Mouse (Mus musculus): ENCODE measurements around the gene Gm10283.
"Not testable (repeated sequence)": the region's sequence is repeated elsewhere in the genome, so short reads cannot be mapped to it uniquely, and the experiment has no call there.

Gm10283 gene

DNA sequence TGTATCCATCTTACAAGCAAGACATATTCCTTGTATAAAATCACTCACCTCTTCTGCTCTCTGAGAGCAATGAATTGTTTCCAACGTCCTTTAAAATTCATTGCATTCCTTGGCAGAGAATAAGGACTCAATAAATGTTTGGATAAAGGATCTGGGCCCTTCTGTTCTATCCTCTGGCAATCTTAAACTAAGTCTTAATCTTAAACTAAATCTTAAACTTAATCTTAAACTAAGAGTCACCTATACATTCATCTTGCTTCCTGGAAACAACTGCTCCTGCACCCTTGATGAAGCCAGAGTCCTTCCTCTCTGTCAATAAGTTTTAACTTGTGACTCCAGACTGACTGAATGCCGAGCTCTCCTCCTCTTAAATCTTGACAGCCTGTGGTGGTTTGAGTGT, at the start of gene Gm10283:
Gene Gm10283, minus strand, starts transcription at position 101 of the 400 bp plus-strand sequence.
- in situ Hi-C loops (cut with MboI; ENCODE audit: low pct_unique_long_range_greater_than_20kb in 1 of 2, low sequenced_read_pairs in 2 of 2, unreplicated experiment in 1 of 2), result loop anchor here (10.0 to 25.0 kb wide), 3 partner anchors 92 to 362 kb away; no protein-coding TSS in a partner anchor

DNA sequence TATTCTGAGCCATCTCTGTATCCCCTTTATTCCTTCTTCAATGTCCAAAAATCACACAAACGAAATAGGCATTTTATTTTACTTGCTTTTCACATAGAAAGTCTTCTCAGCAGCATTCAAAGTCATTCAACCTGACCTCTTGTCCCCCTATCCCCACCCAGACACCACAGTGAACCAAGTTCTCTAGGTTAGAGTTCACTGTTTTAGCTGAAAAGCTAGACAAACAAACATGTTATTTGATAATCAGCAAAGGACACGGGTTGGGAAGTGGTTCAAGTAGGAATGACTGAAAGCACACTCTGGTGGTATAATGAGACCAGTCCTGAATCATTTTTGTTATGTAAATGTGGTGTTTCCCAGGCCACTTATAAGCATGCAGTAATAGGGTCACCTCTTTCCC, 31.9 kb upstream of the Gm10283 start:
- in situ Hi-C loops (cut with MboI; ENCODE audit: low pct_unique_long_range_greater_than_20kb in 1 of 2, low sequenced_read_pairs in 2 of 2, unreplicated experiment in 1 of 2), result no loop called here

DNA sequence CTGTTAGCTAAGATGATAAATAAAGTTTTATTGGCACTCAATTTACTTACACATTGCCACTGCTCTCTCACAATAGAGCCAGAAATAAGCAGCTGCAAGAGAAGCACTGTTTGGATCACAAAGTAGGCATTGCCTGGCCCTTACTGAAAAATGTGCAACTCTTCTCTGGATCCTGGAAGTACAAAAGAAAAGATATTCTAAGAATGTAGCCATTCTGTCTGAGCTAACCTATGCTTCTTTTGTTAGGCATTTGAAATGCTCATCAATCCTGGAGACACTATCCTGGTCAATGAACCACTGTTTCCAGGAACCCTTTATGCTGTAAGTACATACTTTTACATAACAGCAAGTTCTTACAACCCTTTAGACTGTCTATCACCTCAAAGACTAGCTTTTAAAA, 15.3 kb upstream of the Gm10283 start:
- in situ Hi-C loops (cut with MboI; ENCODE audit: low pct_unique_long_range_greater_than_20kb in 1 of 2, low sequenced_read_pairs in 2 of 2, unreplicated experiment in 1 of 2), result loop anchor here in 1 of 2 experiments (25.0 kb wide), 1 partner anchor 344 kb away; no protein-coding TSS in a partner anchor

GRCm38 (mm10) chr8:60505653-60506521, 2.9 kb upstream of the Gm10283 start, which contains the start of gene Aadat:
Aadat (plus strand) TSS chr8:60505932.
- in situ Hi-C loops (cut with MboI; ENCODE audit: low pct_unique_long_range_greater_than_20kb in 1 of 2, low sequenced_read_pairs in 2 of 2, unreplicated experiment in 1 of 2), result loop anchor here (10.0 to 25.0 kb wide), 3 partner anchors 89 to 359 kb away; no protein-coding TSS in a partner anchor

DNA sequence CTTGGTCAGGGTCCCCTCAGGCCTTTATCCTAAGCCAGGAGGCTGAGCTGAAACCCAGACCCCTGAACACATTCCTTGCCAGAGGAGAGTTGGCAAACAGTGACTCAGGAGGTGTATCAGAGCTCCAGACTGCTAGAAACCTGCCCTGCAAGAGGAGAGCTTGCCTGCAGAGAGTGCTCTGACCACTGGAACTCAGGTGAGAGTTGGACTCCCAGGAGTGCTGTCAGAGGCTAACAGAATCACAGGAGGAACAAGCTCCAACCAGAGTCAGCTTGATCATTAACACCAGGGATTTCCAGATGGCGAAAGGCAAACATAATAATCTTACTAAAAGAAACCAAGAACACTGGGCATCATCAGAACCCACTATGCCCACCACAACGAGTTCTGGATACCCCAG, 8.0 kb downstream of the Gm10283 start:
- in situ Hi-C loops (cut with MboI; ENCODE audit: low pct_unique_long_range_greater_than_20kb in 1 of 2, low sequenced_read_pairs in 2 of 2, unreplicated experiment in 1 of 2), result not testable (repeated sequence)

GRCm38 (mm10) chr8:60494606-60495005, 8.4 kb downstream of the Gm10283 start:
- in situ Hi-C loops (cut with MboI; ENCODE audit: low pct_unique_long_range_greater_than_20kb in 1 of 2, low sequenced_read_pairs in 2 of 2, unreplicated experiment in 1 of 2), result no loop called here

DNA sequence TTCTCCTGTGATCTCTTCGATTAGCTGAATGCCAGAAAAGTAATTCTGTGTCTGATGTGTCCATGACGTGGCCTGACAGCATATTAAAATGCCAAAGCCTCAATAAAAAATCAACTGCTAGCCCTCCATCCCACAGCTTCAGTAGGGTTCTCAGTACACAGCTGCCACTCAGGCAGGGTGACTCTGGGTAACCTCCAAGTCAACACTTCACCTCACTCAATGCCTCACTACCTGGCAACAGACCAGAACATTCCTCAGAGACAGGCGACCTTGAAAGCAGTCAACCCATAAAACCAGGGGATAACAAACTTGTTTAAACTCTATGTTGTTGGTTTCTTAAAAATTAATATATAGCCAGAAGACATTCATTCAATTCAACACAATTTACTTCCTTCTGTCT, 10.5 kb downstream of the Gm10283 start:
- in situ Hi-C loops (cut with MboI; ENCODE audit: low pct_unique_long_range_greater_than_20kb in 1 of 2, low sequenced_read_pairs in 2 of 2, unreplicated experiment in 1 of 2), result no loop called here

- in situ Hi-C loops (cut with MboI; ENCODE audit: low pct_unique_long_range_greater_than_20kb in 1 of 2, low sequenced_read_pairs in 2 of 2, unreplicated experiment in 1 of 2), result no loop called here
These were observed 11.1 kb downstream of the Gm10283 start for GRCm38 (mm10) chr8:60491871-60492270.

- in situ Hi-C loops (cut with MboI; ENCODE audit: low pct_unique_long_range_greater_than_20kb in 1 of 2, low sequenced_read_pairs in 2 of 2, unreplicated experiment in 1 of 2), result no loop called here
These were observed 12.9 kb downstream of the Gm10283 start for GRCm38 (mm10) chr8:60490147-60490546.

DNA sequence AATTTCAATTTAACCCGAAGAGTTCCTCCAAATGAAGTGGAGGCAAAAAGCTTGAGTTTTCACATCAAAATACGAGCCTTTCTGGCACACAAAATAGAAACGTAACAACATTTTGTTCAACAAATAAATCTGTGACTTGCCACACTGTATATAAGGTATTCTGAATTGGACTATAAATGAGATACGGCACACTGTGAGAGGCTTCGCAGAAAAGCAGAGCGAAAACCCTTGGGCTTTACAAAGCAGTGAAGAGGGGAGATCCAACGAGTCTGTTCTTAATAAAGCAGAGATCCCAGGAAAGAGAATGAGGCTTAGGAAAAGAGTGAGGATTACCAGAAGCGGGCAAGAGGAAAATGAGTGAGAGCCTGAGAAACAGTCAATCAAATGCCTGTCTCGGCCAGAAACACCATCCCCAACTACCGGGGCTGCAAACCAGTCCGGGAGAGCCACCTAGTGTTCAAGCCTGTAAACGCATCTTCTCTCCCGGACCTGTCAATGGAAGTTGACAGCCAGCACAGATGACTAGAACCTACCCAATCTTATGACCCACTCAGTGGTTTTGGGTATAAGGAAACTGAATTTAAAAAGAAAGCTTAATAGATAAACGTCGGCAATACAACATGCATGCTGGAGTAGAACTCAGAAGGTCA, 36.2 kb downstream of the Gm10283 start:
- in situ Hi-C loops (cut with MboI; ENCODE audit: low pct_unique_long_range_greater_than_20kb in 1 of 2, low sequenced_read_pairs in 2 of 2, unreplicated experiment in 1 of 2), result no loop called here

DNA sequence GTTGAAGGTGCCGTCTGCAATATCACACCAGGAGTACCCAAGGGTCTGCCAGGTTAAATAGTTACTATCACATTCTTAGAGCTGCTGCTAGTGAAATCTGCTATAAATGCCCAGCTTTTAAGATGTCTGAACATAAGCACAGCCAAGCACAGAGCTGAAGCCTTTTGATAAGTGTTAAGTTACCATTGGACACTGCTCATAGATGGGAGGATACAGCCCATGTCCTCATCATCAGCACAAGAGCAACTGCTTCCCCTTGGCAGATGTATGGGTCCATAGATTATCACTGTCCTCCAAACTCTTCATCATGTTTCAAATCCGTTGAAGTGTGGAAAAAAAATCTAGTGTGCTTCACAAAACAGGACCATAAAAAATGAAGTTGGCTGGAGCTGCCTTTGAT, 53.7 kb downstream of the Gm10283 start:
- in situ Hi-C loops (cut with MboI; ENCODE audit: low pct_unique_long_range_greater_than_20kb in 1 of 2, low sequenced_read_pairs in 2 of 2, unreplicated experiment in 1 of 2), result no loop called here

GRCm38 (mm10) chr8:60444989-60445388, 58.0 kb downstream of the Gm10283 start:
- in situ Hi-C loops (cut with MboI; ENCODE audit: low pct_unique_long_range_greater_than_20kb in 1 of 2, low sequenced_read_pairs in 2 of 2, unreplicated experiment in 1 of 2), result no loop called here

DNA sequence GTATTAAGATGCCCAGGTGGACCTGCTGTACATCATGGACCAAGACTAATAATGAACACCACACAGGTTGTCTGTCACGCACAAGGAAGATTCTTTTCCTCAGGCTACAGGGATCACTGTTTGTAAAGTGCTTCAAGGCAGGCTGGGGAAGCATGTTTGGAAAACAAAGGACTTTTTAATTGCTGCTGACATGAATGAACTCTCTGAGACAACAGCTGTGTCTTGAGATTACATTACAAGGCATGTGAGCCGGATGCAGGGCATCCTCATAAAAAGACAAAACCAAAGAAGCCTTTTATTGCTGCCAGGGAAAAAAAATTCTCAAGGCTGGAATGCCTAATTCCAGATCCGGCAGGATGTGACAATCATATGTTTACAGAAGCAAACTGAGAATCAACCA, 64.4 kb downstream of the Gm10283 start:
- in situ Hi-C loops (cut with MboI; ENCODE audit: low pct_unique_long_range_greater_than_20kb in 1 of 2, low sequenced_read_pairs in 2 of 2, unreplicated experiment in 1 of 2), result no loop called here

GRCm38 (mm10) chr8:60436872-60437271, 66.1 kb downstream of the Gm10283 start:
- in situ Hi-C loops (cut with MboI; ENCODE audit: low pct_unique_long_range_greater_than_20kb in 1 of 2, low sequenced_read_pairs in 2 of 2, unreplicated experiment in 1 of 2), result no loop called here

GRCm38 (mm10) chr8:60432649-60433048, 70.3 kb downstream of the Gm10283 start:
- in situ Hi-C loops (cut with MboI; ENCODE audit: low pct_unique_long_range_greater_than_20kb in 1 of 2, low sequenced_read_pairs in 2 of 2, unreplicated experiment in 1 of 2), result no loop called here

- in situ Hi-C loops (cut with MboI; ENCODE audit: low pct_unique_long_range_greater_than_20kb in 1 of 2, low sequenced_read_pairs in 2 of 2, unreplicated experiment in 1 of 2), result no loop called here
These were observed 96.6 kb downstream of the Gm10283 start for GRCm38 (mm10) chr8:60406358-60406757.

- in situ Hi-C loops (cut with MboI; ENCODE audit: low pct_unique_long_range_greater_than_20kb in 1 of 2, low sequenced_read_pairs in 2 of 2, unreplicated experiment in 1 of 2), result no loop called here
These were observed 97.9 kb downstream of the Gm10283 start for GRCm38 (mm10) chr8:60404994-60405548.

- in situ Hi-C loops (cut with MboI; ENCODE audit: low pct_unique_long_range_greater_than_20kb in 1 of 2, low sequenced_read_pairs in 2 of 2, unreplicated experiment in 1 of 2), result no loop called here
These were observed 109.3 kb downstream of the Gm10283 start for GRCm38 (mm10) chr8:60393675-60394074.

DNA sequence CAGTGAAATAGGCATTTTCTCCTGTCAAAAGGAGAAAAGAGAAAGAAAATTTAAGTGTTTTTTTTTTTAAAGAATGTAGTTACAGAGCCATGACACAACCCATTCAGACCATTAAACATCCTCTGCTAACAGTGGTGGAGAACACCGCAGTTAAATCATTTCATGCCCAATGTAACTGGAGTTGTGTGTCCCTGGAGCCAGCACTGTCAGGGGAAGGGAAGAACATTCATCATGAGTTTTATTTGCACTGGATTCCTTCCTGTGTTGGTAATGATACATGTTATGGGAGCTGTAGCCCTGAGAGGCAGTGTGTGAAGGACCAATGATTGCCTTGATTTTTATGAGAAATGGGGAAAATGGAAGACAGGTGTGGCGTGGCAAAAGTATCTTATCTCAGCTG, 116.4 kb downstream of the Gm10283 start:
- in situ Hi-C loops (cut with MboI; ENCODE audit: low pct_unique_long_range_greater_than_20kb in 1 of 2, low sequenced_read_pairs in 2 of 2, unreplicated experiment in 1 of 2), result no loop called here

All from mouse embryonic stem cell (cell line).